Mouse (Mus musculus) T-cell, adult 2 months (primary cell): ENCODE data around the gene Ldlr.
"Not testable (repeated sequence)": the region's sequence is repeated elsewhere in the genome, so short reads cannot be mapped to it uniquely, and the experiment has no call there.

ENCODE experiments used
- DNase-seq: peaks from one replicate; pipeline ENCODE4 v3.0.0; 2022; ENCODE audit warnings: low spot score

Gene Ldlr

GRCm38 (mm10) chr9:21758576-21759529 is 35.6 kb downstream of the Ldlr start:
- no peak for DNase-seq

GRCm38 (mm10) chr9:21759718-21760117 is 36.4 kb downstream of the Ldlr start:
- DNase-seq = no peak

GRCm38 (mm10) chr9:21760155-21761088 is 37.1 kb downstream of the Ldlr start, which contains the start of gene Spc24:
TSS of gene Spc24 (minus strand) at chr9:21760303.
- DNase-seq = peak; percentile 96

- no peak for DNase-seq
These were observed 38.9 kb downstream of the Ldlr start for GRCm38 (mm10) chr9:21762135-21762534.

GRCm38 (mm10) chr9:21764084-21764999 is 41.1 kb downstream of the Ldlr start:
- DNase-seq = no peak

- no peak for DNase-seq
These were observed 44.6 kb downstream of the Ldlr start for GRCm38 (mm10) chr9:21767896-21768295.

- DNase-seq = no peak
These were observed 45.5 kb downstream of the Ldlr start for GRCm38 (mm10) chr9:21768511-21769411.

- no peak for DNase-seq
These were observed 46.4 kb downstream of the Ldlr start for GRCm38 (mm10) chr9:21769558-21770183.

GRCm38 (mm10) chr9:21773396-21773795 is 50.1 kb downstream of the Ldlr start:
- DNase-seq = not testable (repeated sequence)

GRCm38 (mm10) chr9:21774353-21774752 is 51.1 kb downstream of the Ldlr start:
- no peak for DNase-seq

GRCm38 (mm10) chr9:21777726-21778125 is 54.4 kb downstream of the Ldlr start:
- DNase-seq = no peak

GRCm38 (mm10) chr9:21781657-21782468 is 58.6 kb downstream of the Ldlr start:
- DNase-seq = no peak

GRCm38 (mm10) chr9:21784517-21785307 is 61.4 kb downstream of the Ldlr start:
- DNase-seq = no peak

- DNase-seq = not testable (repeated sequence)
These were observed 63.0 kb downstream of the Ldlr start for GRCm38 (mm10) chr9:21786309-21786708.

GRCm38 (mm10) chr9:21786906-21787305 is 63.6 kb downstream of the Ldlr start:
- DNase-seq = peak; percentile 39

- DNase-seq = no peak
These were observed 64.4 kb downstream of the Ldlr start for GRCm38 (mm10) chr9:21787654-21788053.

- DNase-seq = no peak
These were observed 65.0 kb downstream of the Ldlr start for GRCm38 (mm10) chr9:21788234-21788633.

- DNase-seq = no peak
These were observed 68.6 kb downstream of the Ldlr start for GRCm38 (mm10) chr9:21791861-21792260.
